Mouse (Mus musculus): ENCODE data around the gene Fam240a. TPM values are rescaled to one million over a fixed set of nuclear protein-coding genes. Genes with fewer than 3 reads are reported as not detected.

Gene Fam240a
- polyA plus RNA-seq, 1 experiment from 2014 or later, result not detected

DNA sequence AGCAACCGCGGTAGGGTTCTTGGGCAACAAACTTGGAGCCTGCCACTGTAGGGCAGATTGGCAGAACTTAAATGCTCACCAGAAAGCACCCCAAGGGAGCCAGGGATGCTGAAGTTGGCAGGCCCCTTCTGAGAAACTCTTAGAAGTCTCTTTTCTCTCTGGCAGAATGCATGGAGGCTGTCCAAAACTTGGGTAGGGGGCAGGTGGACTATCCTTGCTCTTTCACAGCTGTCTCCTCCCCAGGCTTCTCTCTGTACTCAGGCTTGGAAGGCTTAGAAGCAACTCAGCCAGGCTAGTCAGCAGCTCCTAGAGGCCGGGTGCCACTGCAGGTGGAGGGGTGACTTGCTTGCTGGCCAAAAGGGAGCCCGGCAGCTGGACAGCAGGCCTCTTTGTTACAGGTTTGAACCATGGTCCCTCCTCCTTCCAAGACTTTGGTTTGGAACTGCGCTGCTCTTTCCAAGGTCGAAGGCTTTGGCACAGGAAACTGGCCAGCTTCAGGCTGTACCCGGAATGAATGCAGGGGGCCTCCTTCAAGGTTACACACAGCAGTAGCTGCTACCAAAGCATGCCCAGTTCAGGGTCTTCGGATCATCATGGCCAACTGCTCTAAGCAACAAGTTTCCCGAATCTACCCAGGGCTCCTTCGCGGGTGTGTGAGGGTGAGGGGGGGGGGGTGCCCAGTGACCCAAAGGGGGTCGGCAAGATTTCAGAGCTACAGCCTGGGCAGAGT, 37.3 kb downstream of the Fam240a start, which contains the start of gene Als2cl:
Gene Als2cl (plus strand): TSS at position 680 of the 730 bp plus-strand sequence.
- peak within 1 kb of the TSS; percentile 71 for H3K9ac ChIP-seq (ENCODE audit: low read length)
- peak within 1 kb of the TSS; percentile 95 for H3K4me2 ChIP-seq (ENCODE audit: low read length)
- H3K9me3 ChIP-seq (ENCODE audit: control insufficient read depth, low read length), result no peaks in the 10 kb centered on the region
- 16% methylated on average over 12 of the region's 12 CpGs for WGBS
- peak within 1 kb of the TSS in 1 of 2 experiments; percentile 7; a peak in 1 of 4 replicates for H3K27ac ChIP-seq (replicated peaks in 1 of 2; ENCODE audit: control insufficient read depth in 1 of 2, insufficient read depth in 1 of 2, low read depth in 2 of 2, low read length in 2 of 2)
- ATAC-seq (ENCODE audit: insufficient number of reproducible peaks, insufficient read depth, low FRiP score, low read depth), result peak; percentile 20; the same call in 1 of the 2 replicates
- H3K27me3 ChIP-seq (ENCODE audit: control insufficient read depth, insufficient read depth, low read length), result peaks cover 12% of the 10 kb centered on the region
- no peaks in the 10 kb centered on the region for H3K36me3 ChIP-seq (ENCODE audit: control insufficient read depth, insufficient read depth, low read length)
- H3K4me3 ChIP-seq (ENCODE audit: control insufficient read depth in 1 of 2, insufficient read depth in 1 of 2, low read depth in 1 of 2, low read length in 2 of 2), result peak within 1 kb of the TSS; percentile 53 to 67
- H3K4me1 ChIP-seq (ENCODE audit: control insufficient read depth in 2 of 2, insufficient read depth in 2 of 2, low read length in 2 of 2), result peaks cover 22 to 28% of the 10 kb centered on the region in 2 experiments

DNA sequence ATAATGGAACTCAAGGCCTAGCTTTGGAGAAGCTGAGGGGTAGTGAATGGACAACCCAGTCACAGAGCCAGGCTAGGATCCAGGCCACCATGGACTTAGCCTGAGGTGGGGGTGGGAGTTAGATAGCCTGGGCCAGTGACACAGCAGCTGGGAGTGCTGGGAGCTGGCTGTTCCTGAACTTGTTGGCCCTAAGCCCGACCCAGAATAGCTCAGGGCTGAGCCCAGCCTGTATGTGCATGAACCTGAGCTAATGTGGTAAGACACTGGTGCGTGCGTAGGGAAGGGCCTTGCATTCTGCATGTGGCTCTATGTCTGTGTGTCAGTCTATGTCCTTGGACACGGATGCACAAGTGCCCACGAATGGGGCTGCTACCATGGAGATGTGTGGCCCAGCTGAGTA, 38.8 kb downstream of the Fam240a start:
- peaks cover 27% of the 10 kb centered on the region for H3K27me3 ChIP-seq (ENCODE audit: control insufficient read depth, insufficient read depth, low read length)

DNA sequence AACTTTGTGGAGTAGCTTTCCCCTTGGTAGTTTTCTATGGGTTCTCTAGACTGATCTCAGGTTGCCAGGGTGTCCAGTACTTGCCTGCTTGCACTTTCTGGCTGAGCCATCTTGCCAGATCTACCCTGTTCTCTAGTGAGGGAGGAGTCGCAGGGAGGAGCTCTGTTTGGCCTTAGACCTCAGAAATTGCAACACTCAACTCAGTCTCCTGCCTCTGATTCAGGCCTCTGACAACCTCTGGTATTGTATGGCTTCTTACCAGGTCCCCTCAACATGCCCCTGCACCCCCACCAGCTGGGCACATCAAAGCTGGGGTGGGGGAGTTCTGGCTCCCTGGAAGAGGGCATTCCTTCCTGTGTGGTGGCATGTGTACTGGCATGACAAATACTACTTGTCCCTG, 39.3 kb downstream of the Fam240a start:
- peak overlapping the region; percentile 3 to 54; a peak in 1 of 4 replicates for H3K27ac ChIP-seq (replicated peaks in 1 of 2; ENCODE audit: control insufficient read depth in 1 of 2, insufficient read depth in 1 of 2, low read depth in 2 of 2, low read length in 2 of 2)
- H3K36me3 ChIP-seq (ENCODE audit: control insufficient read depth, insufficient read depth, low read length), result no peaks in the 10 kb centered on the region
- H3K9me3 ChIP-seq (ENCODE audit: control insufficient read depth, low read length), result no peaks in the 10 kb centered on the region
- H3K27me3 ChIP-seq (ENCODE audit: control insufficient read depth, insufficient read depth, low read length), result peaks cover 32% of the 10 kb centered on the region
- peaks cover 21 to 34% of the 10 kb centered on the region in 2 experiments for H3K4me1 ChIP-seq (ENCODE audit: control insufficient read depth in 2 of 2, insufficient read depth in 2 of 2, low read length in 2 of 2)
- no peak overlapping the region for H3K4me2 ChIP-seq (ENCODE audit: low read length)
- no peak for ATAC-seq (ENCODE audit: insufficient number of reproducible peaks, insufficient read depth, low FRiP score, low read depth)
- H3K9ac ChIP-seq (ENCODE audit: low read length), result no peak overlapping the region
- H3K4me3 ChIP-seq (ENCODE audit: control insufficient read depth in 1 of 2, insufficient read depth in 1 of 2, low read depth in 1 of 2, low read length in 2 of 2), result no peak overlapping the region
- WGBS, result 84% methylated on average over 1 of the region's 1 CpGs

More for the DNA sequence above, 38.8 kb downstream of the Fam240a start:
- WGBS, result 49% methylated on average over 5 of the region's 5 CpGs
- no peak overlapping the region for H3K4me2 ChIP-seq (ENCODE audit: low read length)
- H3K9ac ChIP-seq (ENCODE audit: low read length), result no peak overlapping the region
- no peak overlapping the region for H3K4me3 ChIP-seq (ENCODE audit: control insufficient read depth in 1 of 2, insufficient read depth in 1 of 2, low read depth in 1 of 2, low read length in 2 of 2)
- H3K4me1 ChIP-seq (ENCODE audit: control insufficient read depth in 2 of 2, insufficient read depth in 2 of 2, low read length in 2 of 2), result peaks cover 22 to 34% of the 10 kb centered on the region in 2 experiments
- no peaks in the 10 kb centered on the region for H3K9me3 ChIP-seq (ENCODE audit: control insufficient read depth, low read length)
- H3K27ac ChIP-seq (replicated peaks in 1 of 2; ENCODE audit: control insufficient read depth in 1 of 2, insufficient read depth in 1 of 2, low read depth in 2 of 2, low read length in 2 of 2), result peak overlapping the region; percentile 3 to 54; a peak in 2 of 4 replicates
- peak; percentile 37; the same call in 1 of the 2 replicates for ATAC-seq (ENCODE audit: insufficient number of reproducible peaks, insufficient read depth, low FRiP score, low read depth)
- no peaks in the 10 kb centered on the region for H3K36me3 ChIP-seq (ENCODE audit: control insufficient read depth, insufficient read depth, low read length)

DNA sequence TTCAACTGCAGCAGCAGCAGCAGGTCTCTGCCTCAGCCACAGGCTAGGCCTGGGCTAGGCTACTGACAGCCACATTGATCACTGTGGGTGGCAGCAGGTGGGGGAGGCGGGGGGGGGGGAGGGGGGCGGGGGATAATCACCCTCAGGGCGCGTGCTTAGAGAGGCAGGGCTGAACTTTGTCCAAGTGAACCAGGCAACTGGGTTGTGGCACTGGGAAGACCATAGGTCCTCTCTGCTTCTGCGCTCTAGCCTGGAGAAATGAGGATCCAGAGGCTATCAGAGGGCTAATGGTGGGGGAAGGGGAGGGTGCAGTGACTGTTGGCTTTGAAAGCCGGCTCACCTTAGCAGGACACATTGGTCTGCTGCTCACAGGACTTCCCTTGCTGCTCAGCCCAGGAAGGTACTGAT, 41.4 kb downstream of the Fam240a start:
- H3K4me1 ChIP-seq (ENCODE audit: control insufficient read depth in 2 of 2, insufficient read depth in 2 of 2, low read length in 2 of 2), result peaks cover 18 to 29% of the 10 kb centered on the region in 2 experiments
- H3K9me3 ChIP-seq (ENCODE audit: control insufficient read depth, low read length), result no peaks in the 10 kb centered on the region
- peaks cover 26% of the 10 kb centered on the region for H3K27me3 ChIP-seq (ENCODE audit: control insufficient read depth, insufficient read depth, low read length)
- no peak overlapping the region for H3K9ac ChIP-seq (ENCODE audit: low read length)
- H3K4me3 ChIP-seq (ENCODE audit: control insufficient read depth in 1 of 2, insufficient read depth in 1 of 2, low read depth in 1 of 2, low read length in 2 of 2), result no peak overlapping the region
- no peak for ATAC-seq (ENCODE audit: insufficient number of reproducible peaks, insufficient read depth, low FRiP score, low read depth)
- H3K4me2 ChIP-seq (ENCODE audit: low read length), result no peak overlapping the region
- H3K27ac ChIP-seq (replicated peaks in 1 of 2; ENCODE audit: control insufficient read depth in 1 of 2, insufficient read depth in 1 of 2, low read depth in 2 of 2, low read length in 2 of 2), result no peak overlapping the region
- H3K36me3 ChIP-seq (ENCODE audit: control insufficient read depth, insufficient read depth, low read length), result no peaks in the 10 kb centered on the region
- 50% methylated on average over 4 of the region's 6 CpGs for WGBS

DNA sequence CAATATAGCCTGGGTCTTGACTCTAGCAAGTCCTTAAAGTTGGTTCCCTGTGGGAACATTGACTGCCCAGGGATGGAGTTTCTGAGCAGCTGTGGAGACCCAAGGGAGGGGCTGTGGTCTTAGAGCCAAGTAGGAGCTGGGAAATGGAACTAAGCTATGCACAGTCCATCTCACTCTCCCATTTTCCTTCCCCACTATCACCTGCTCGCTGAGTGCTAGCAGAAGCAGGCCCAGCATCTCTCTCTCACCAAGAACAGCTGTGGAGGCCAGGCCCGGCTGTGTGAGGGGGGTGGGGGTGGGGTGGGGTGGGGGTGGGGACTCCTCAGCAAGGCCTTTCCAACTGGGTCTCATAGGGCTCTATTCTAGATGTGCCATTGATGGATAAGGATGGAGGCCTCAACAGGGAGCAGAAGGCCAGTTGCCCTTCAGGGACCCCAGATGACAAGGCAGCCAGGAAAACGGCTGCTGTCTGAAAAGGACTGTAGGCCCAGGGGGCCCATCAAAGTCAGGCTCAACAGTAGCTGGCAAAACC, 41.9 kb downstream of the Fam240a start:
- H3K27me3 ChIP-seq (ENCODE audit: control insufficient read depth, insufficient read depth, low read length), result peaks cover 26% of the 10 kb centered on the region
- 33% methylated on average over 3 of the region's 3 CpGs for WGBS
- H3K4me1 ChIP-seq (ENCODE audit: control insufficient read depth in 2 of 2, insufficient read depth in 2 of 2, low read length in 2 of 2), result peaks cover 17 to 26% of the 10 kb centered on the region in 2 experiments
- no peak overlapping the region for H3K9ac ChIP-seq (ENCODE audit: low read length)
- no peaks in the 10 kb centered on the region for H3K9me3 ChIP-seq (ENCODE audit: control insufficient read depth, low read length)
- no peak overlapping the region for H3K4me2 ChIP-seq (ENCODE audit: low read length)
- no peak overlapping the region for H3K4me3 ChIP-seq (ENCODE audit: control insufficient read depth in 1 of 2, insufficient read depth in 1 of 2, low read depth in 1 of 2, low read length in 2 of 2)
- H3K36me3 ChIP-seq (ENCODE audit: control insufficient read depth, insufficient read depth, low read length), result no peaks in the 10 kb centered on the region
- no peak for ATAC-seq (ENCODE audit: insufficient number of reproducible peaks, insufficient read depth, low FRiP score, low read depth)
- H3K27ac ChIP-seq (replicated peaks in 1 of 2; ENCODE audit: control insufficient read depth in 1 of 2, insufficient read depth in 1 of 2, low read depth in 2 of 2, low read length in 2 of 2), result no peak overlapping the region

DNA sequence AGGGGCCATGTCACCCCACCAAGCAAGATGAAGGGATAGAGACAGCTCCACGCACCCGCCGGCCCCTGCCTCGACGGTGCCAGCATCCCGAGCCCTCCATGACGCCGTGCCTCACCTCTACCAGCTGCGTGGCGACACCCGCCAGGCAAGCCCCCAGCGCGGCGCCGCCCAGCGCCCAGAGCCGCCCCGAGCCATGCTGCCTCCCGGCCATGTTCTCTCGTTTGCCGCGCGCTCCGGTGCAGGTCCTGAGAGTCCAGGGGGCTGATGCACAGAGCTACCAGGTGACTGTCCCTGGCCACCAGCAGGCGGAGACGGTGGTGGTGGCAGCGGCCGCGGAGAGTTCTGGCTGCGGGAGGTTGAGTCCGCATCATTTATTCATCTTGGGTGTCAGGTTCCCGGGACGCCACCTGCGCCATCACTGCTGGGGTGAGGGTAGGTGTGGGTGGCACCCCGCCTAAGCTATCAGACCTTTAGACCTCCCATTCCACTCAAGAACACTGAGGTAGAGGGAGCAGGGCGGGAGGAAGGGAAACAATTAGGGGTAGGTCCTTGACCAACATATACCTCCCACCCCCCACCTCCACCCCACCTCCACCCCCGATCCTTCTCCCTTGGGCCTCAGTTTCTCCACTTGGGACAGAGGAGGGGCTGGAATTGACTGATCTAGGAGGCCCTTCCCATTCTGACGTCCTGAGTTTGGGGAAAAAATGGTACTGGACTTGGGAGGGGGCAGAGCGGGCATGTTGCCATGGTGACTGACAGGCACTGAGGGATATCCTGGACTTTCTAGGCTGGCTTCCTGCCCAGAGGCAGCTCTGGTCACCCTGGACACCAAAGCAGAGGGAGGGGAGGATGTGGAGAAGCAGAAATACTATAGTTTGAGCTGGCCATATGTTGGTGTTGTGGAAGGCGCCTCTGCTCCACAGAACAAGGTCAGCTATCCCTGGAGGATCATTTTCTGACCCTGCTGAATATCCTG, 42.7 kb downstream of the Fam240a start:
- peaks cover 26% of the 10 kb centered on the region for H3K27me3 ChIP-seq (ENCODE audit: control insufficient read depth, insufficient read depth, low read length)
- 11% methylated on average over 40 of the region's 40 CpGs for WGBS
- peak overlapping the region; percentile 10 to 26; a peak in 2 of 4 replicates for H3K4me3 ChIP-seq (ENCODE audit: control insufficient read depth in 1 of 2, insufficient read depth in 1 of 2, low read depth in 1 of 2, low read length in 2 of 2)
- H3K9ac ChIP-seq (ENCODE audit: low read length), result peak overlapping the region; percentile 45
- ATAC-seq (ENCODE audit: insufficient number of reproducible peaks, insufficient read depth, low FRiP score, low read depth), result no peak
- peak overlapping the region; percentile 60 for H3K4me2 ChIP-seq (ENCODE audit: low read length)
- H3K4me1 ChIP-seq (ENCODE audit: control insufficient read depth in 2 of 2, insufficient read depth in 2 of 2, low read length in 2 of 2), result peaks cover 12 to 19% of the 10 kb centered on the region in 2 experiments
- H3K36me3 ChIP-seq (ENCODE audit: control insufficient read depth, insufficient read depth, low read length), result no peaks in the 10 kb centered on the region
- H3K9me3 ChIP-seq (ENCODE audit: control insufficient read depth, low read length), result no peaks in the 10 kb centered on the region
- H3K27ac ChIP-seq (replicated peaks in 1 of 2; ENCODE audit: control insufficient read depth in 1 of 2, insufficient read depth in 1 of 2, low read depth in 2 of 2, low read length in 2 of 2), result no peak overlapping the region

DNA sequence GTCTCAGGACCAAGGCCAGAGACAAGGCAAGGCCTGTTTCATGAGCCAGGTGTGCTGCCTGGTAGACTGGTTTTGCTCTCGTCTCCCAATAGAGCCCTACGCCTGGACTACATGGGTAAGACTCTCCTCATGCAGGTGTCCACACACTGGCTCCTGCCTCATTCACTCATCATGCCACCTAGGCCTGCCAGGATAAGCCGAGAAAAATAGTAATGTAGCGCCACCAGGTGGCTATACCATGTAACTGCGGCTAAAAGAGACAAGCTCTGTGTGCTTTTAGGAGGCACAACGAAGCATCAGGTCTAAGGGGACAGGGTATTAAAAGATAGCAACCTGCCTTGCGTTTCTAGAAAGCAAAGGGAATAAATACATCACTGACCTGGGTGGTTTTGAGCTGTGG, 45.6 kb downstream of the Fam240a start:
- no peak for ATAC-seq (ENCODE audit: insufficient number of reproducible peaks, insufficient read depth, low FRiP score, low read depth)
- Histone ChIP-seq H3K27me3 (ENCODE audit: control insufficient read depth, insufficient read depth, low read length) (peaks cover 26% of the 10 kb centered on the region), H3K9ac (ENCODE audit: low read length) (no peak overlapping the region), H3K36me3 (ENCODE audit: control insufficient read depth, insufficient read depth, low read length) (no peaks in the 10 kb centered on the region), H3K4me3 (ENCODE audit: control insufficient read depth in 1 of 2, insufficient read depth in 1 of 2, low read depth in 1 of 2, low read length in 2 of 2) (no peak overlapping the region), H3K4me2 (ENCODE audit: low read length) (no peak overlapping the region), H3K4me1 (ENCODE audit: control insufficient read depth in 2 of 2, insufficient read depth in 2 of 2, low read length in 2 of 2) (peaks cover 3 to 6% of the 10 kb centered on the region in 2 experiments; a peak in 2 of 4 replicates), H3K9me3 (ENCODE audit: control insufficient read depth, low read length) (no peaks in the 10 kb centered on the region), H3K27ac (replicated peaks in 1 of 2; ENCODE audit: control insufficient read depth in 1 of 2, insufficient read depth in 1 of 2, low read depth in 2 of 2, low read length in 2 of 2) (no peak overlapping the region)
- 20% methylated on average over 7 of the region's 7 CpGs for WGBS
